Mouse (Mus musculus): ENCODE results near the gene Gm10638. TPM values are rescaled to one million over a fixed set of nuclear protein-coding genes. Genes with fewer than 3 reads are reported as not detected.

Gene Gm10638
- polyA plus RNA-seq, 1 experiment from 2014 or later = 5.9 TPM

DNA sequence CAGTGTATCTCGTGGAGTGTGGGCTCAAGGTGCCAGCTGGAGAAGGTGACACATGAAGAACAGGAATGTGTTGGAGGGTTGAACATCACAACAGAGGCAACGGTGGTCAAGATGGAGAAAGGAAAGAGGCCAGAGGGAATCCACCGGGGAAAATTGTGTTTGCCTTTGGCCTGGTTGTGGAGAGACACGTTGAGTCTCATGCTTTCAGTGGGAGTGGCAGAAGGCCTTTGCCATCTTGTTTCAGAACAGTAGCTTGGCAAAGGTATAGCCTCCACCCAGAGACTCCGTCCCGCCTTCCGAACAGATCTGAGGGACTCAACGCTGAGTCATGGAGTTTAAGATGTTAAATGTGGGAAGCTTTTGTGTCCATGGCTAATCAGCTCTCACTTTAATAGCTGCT lies 20.2 kb downstream of the Gm10638 start:
- Histone ChIP-seq H3K4me2 (no peak overlapping the region), H3K36me3 (no peaks in the 10 kb centered on the region), H3K9me3 (replicated peaks) (no peaks in the 10 kb centered on the region), H3K4me1 (0 out of 2 replicates have a peak, but pooled peaks cover 3% of the 10 kb centered on the region), H3K9ac (replicated peaks) (no peak overlapping the region), H3K27me3 (replicated peaks) (no peaks in the 10 kb centered on the region), H3K4me3 (replicated peaks) (no peak overlapping the region), H3K27ac (replicated peaks) (no peak overlapping the region)
- ATAC-seq (ENCODE audit: low FRiP score) = no peak
- 94% methylated on average over 8 of the region's 8 CpGs for WGBS

DNA sequence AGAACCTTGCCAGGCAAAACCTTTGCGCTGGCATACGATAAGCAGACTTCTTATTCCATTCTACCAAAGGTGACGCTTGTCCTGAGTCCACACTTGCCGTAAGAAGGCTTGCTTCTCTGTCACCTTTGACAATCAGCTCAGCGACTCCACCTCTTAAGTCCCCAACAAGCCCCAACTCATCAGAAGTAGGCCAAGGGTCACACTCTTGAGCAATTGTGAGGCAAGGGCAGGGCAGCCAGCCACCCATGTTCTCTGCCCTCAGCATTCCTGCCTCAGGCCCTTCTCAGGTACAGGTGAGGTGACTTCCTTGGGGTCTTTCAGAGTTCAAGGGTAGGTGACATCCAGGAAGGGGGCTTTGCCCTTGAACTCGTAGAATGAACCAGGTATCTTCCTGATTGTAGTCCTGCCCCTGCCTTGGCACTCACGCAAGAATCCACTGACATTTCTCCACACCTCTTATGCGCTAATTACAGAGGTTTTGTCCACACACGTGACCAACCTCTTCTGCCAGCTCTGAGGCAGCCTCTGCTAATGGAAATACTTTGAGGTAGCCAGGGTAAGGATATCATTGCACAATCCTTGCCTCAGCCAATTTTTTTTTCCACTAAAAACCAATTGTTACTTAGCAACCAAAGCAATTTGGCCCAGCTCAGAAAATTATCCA lies 21.2 kb downstream of the Gm10638 start:
- no peaks in the 10 kb centered on the region for H3K36me3 ChIP-seq
- H3K27me3 ChIP-seq (replicated peaks) = no peaks in the 10 kb centered on the region
- no peak overlapping the region for H3K27ac ChIP-seq (replicated peaks)
- H3K9me3 ChIP-seq (replicated peaks) = no peaks in the 10 kb centered on the region
- 88% methylated on average over 9 of the region's 9 CpGs for WGBS
- no peak overlapping the region for H3K4me3 ChIP-seq (replicated peaks)
- H3K4me1 ChIP-seq = 0 out of 2 replicates have a peak, but pooled peaks cover 3% of the 10 kb centered on the region
- no peak for ATAC-seq (ENCODE audit: low FRiP score)
- no peak overlapping the region for H3K9ac ChIP-seq (replicated peaks)
- no peak overlapping the region for H3K4me2 ChIP-seq

DNA sequence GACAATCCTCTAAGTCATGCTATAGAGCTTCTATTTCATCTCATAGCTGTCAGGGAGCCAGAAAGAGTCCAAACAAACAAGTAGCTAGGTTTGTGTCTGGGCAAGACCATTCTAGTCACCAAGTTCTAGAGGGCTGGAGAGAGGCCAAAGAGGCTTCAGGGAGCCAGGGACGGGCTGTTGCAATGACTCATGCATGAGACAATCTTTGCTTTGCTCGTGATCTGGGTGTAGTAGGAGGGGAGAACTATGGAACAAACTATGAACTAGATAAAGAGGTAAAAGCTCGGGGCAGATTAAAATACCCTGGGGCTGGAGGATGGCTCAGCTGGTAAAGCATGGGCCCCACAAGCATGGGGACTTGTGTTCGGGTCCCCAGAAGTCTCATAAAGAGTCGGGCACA lies 23.0 kb downstream of the Gm10638 start:
- Histone ChIP-seq H3K4me1 (0 out of 2 replicates have a peak, but pooled peaks cover 3% of the 10 kb centered on the region), H3K9me3 (replicated peaks) (no peaks in the 10 kb centered on the region), H3K27me3 (replicated peaks) (no peaks in the 10 kb centered on the region), H3K9ac (replicated peaks) (no peak overlapping the region), H3K27ac (replicated peaks) (no peak overlapping the region), H3K4me2 (no peak overlapping the region), H3K4me3 (replicated peaks) (no peak overlapping the region), H3K36me3 (no peaks in the 10 kb centered on the region)
- 81% methylated on average over 5 of the region's 5 CpGs for WGBS
- ATAC-seq (ENCODE audit: low FRiP score) = no peak

DNA sequence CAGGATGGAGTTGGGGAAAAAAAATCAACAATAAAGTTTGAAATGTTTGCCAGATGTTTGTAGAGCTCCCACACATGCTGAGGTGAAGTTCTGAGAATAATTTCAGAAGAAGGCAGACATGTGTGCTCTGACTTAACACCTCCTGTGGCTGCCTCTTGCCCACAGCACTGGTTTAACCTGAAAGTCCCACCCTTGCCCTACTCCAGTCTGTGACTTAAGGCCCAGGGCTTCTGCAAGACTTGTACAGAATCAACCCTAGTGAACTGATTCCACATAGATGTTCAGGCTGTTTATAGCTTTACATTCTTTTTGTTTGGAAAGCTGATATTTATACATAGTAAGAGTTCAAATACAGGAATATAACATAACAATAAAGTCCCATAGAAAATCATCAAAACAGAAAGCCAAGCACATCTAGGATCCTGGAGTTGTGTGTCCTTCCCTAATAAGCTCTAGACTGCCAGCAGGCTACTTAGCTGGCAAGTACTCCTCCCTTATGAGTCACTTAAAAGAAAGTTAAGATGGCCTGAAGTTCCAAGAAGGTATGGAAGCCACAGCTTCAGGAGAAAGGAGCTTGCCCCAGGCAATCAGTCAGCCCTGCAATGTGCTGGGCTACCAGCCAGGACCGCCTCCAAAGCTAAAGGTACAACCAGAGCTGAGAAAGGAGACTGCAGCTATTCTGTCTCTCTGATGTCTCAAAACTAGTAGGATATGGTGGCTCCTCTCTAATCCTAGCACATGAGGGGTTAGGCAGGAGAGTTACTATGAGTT lies 24.6 kb downstream of the Gm10638 start:
- Histone ChIP-seq H3K4me1 (0 out of 2 replicates have a peak, but pooled peaks cover 3% of the 10 kb centered on the region), H3K4me2 (no peak overlapping the region), H3K27me3 (replicated peaks) (no peaks in the 10 kb centered on the region), H3K27ac (replicated peaks) (no peak overlapping the region), H3K9me3 (replicated peaks) (no peaks in the 10 kb centered on the region), H3K4me3 (replicated peaks) (no peak overlapping the region), H3K36me3 (no peaks in the 10 kb centered on the region), H3K9ac (replicated peaks) (no peak overlapping the region)
- whole genome bisulfite sequencing = 86% methylated on average over 1 of the region's 1 CpGs
- no peak for ATAC-seq (ENCODE audit: low FRiP score)

DNA sequence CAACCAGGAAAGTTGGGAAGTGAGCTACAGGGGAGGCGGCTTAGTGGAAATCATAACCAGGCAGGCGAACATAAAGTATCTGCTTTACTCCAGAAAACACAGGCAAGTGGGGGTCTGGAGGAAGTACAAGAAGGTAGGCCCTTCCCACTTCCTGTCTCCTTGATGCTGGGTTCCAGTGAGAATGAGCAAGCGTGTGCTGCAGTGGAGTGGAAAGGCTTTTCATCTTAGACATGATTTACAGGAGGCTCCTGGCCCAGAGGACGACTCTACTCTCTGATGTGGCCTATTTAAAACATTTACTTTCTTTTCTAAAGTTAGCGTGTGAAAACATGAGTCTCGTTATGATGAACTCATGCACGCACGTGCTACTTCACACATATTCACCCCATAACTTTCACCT lies 33.7 kb downstream of the Gm10638 start:
- no peak overlapping the region for H3K4me2 ChIP-seq
- H3K9ac ChIP-seq (replicated peaks) = no peak overlapping the region
- no peak for ATAC-seq (ENCODE audit: low FRiP score)
- no peaks in the 10 kb centered on the region for H3K27me3 ChIP-seq (replicated peaks)
- no peaks in the 10 kb centered on the region for H3K36me3 ChIP-seq
- no peaks in the 10 kb centered on the region for H3K4me1 ChIP-seq
- no peak overlapping the region for H3K4me3 ChIP-seq (replicated peaks)
- H3K9me3 ChIP-seq (replicated peaks) = no peaks in the 10 kb centered on the region
- WGBS = 75% methylated on average over 8 of the region's 8 CpGs
- no peak overlapping the region for H3K27ac ChIP-seq (replicated peaks)

DNA sequence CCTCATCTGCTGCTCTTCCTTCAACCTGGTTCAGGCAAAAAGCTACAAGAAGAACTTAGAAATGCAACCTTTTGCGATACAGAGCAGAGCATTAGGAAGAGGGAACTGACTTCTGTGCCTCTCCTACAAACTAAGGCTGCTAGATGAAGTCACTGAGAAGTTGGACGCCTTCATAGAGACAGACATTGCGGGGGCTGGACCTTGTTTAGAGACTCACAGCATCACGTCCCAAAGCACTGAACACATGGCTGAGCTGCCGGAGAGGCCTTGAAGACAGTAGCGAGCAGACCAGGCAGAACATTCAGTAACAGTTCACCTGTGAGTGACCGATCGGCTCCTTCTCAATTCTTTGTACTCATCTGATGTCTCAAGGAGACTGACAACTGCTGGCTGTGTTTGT lies 35.6 kb downstream of the Gm10638 start:
- H3K9me3 ChIP-seq (replicated peaks) = no peaks in the 10 kb centered on the region
- no peak for ATAC-seq (ENCODE audit: low FRiP score)
- no peaks in the 10 kb centered on the region for H3K27me3 ChIP-seq (replicated peaks)
- no peak overlapping the region for H3K9ac ChIP-seq (replicated peaks)
- H3K4me1 ChIP-seq = no peaks in the 10 kb centered on the region
- H3K4me3 ChIP-seq (replicated peaks) = no peak overlapping the region
- WGBS = 96% methylated on average over 8 of the region's 8 CpGs
- H3K4me2 ChIP-seq = no peak overlapping the region
- H3K27ac ChIP-seq (replicated peaks) = no peak overlapping the region
- no peaks in the 10 kb centered on the region for H3K36me3 ChIP-seq

DNA sequence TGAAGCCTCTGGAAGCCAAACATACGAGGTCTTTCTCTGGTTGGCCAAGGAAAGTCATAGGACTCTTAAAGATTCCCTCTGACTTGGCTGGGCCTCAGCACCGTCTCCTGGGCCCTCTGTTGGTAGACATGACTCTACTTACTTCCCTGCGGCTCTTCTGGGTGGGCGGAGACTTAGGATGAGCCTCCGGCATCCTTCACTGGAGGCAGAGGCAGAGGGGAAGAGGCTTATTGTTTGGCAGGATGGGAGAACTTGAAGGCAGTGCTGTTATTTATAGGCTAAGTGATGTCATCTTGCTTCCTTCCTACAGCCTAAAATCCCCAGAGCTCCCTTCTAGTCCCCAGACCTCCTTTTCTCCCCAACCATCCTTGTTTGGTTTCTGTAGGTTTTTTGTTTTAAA lies 41.0 kb downstream of the Gm10638 start:
- 61% methylated on average over 5 of the region's 5 CpGs for WGBS

DNA sequence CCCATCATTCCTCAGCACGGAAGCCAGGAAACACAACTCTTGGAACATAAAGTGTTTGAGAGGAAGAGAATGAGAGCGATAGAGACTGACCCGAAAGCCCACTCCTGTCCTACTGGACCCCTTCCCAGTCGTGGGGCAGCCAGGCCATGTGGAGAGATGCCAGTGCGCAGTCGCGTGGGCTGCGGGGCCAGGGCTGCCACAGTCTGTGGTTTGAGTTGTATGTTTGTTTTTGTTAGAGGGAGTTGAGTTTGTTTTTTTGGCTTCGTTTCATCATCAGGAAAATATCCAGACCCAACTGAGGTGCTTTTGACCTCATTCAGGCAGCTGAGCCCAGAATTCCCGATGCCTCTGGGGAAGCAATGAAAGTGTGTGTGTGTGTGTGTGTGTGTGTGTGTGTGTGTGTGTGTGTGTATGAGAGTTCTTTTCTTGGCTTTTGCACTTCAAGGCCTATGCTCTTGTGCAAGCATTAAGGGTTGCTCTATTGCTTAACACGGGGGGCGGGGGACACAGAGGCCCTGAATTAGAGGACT lies 42.5 kb downstream of the Gm10638 start:
- Histone ChIP-seq H3K4me3 (replicated peaks) (no peak overlapping the region), H3K36me3 (no peaks in the 10 kb centered on the region), H3K27me3 (replicated peaks) (no peaks in the 10 kb centered on the region), H3K9ac (replicated peaks) (no peak overlapping the region), H3K4me1 (peaks cover 6% of the 10 kb centered on the region; the same call in 1 of the 2 replicates), H3K4me2 (no peak overlapping the region), H3K27ac (replicated peaks) (no peak overlapping the region), H3K9me3 (replicated peaks) (no peaks in the 10 kb centered on the region)
- WGBS = 76% methylated on average over 12 of the region's 12 CpGs
- no peak for ATAC-seq (ENCODE audit: low FRiP score)

More for the DNA sequence above, 41.0 kb downstream of the Gm10638 start:
- ATAC-seq (ENCODE audit: low FRiP score) = no peak
- peaks cover 6% of the 10 kb centered on the region; the same call in 1 of the 2 replicates for H3K4me1 ChIP-seq
- no peak overlapping the region for H3K9ac ChIP-seq (replicated peaks)
- H3K36me3 ChIP-seq = no peaks in the 10 kb centered on the region
- H3K4me2 ChIP-seq = no peak overlapping the region
- no peaks in the 10 kb centered on the region for H3K9me3 ChIP-seq (replicated peaks)
- H3K4me3 ChIP-seq (replicated peaks) = no peak overlapping the region
- H3K27ac ChIP-seq (replicated peaks) = no peak overlapping the region
- H3K27me3 ChIP-seq (replicated peaks) = no peaks in the 10 kb centered on the region

DNA sequence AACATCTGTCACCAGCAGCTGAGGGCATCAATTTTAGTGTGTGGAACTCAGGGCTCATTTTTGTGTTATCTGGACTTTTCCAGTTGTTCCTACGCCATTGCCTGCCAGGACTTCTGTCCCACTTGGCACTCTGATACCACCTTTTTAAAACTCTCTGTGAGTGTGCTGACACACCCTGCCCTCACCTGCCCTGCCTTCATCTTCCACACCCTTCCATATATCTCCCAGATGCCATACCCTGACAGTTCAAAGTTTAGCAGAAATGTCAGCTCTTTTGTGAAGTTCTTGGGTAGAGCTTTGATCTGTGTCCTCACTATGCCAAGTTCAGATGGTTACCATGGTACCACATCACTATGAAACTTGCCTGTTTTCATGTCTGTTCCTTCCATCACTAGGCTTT lies 44.1 kb downstream of the Gm10638 start:
- no peak for ATAC-seq (ENCODE audit: low FRiP score)
- H3K4me3 ChIP-seq (replicated peaks) = no peak overlapping the region

DNA sequence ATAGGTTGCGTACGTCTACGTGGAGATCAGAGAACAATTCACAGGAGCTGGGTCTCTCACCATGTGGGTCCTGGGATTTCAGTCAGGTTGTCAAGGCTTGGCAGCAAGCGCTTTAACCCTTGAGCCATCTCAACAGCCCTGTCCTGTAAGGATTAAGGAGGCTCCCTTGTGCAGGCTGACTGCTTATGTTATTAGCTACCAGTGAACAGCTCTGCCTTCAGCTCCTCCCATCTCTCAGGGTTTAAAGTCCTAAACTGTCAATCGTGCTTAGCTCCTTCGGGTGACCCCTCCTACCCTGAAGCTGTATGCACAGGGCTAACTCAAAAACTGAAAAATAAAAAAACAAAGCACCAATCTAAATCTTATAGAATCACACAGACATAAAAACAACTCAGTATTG lies 46.0 kb downstream of the Gm10638 start:
- no peaks in the 10 kb centered on the region for H3K27me3 ChIP-seq (replicated peaks)
- H3K4me3 ChIP-seq (replicated peaks) = no peak overlapping the region
- H3K27ac ChIP-seq (replicated peaks) = no peak overlapping the region
- ATAC-seq (ENCODE audit: low FRiP score) = no peak
- no peaks in the 10 kb centered on the region for H3K9me3 ChIP-seq (replicated peaks)
- H3K36me3 ChIP-seq = no peaks in the 10 kb centered on the region
- H3K4me1 ChIP-seq = peaks cover 6% of the 10 kb centered on the region; the same call in 1 of the 2 replicates
- no peak overlapping the region for H3K9ac ChIP-seq (replicated peaks)
- H3K4me2 ChIP-seq = no peak overlapping the region
- WGBS = 91% methylated on average over 6 of the region's 6 CpGs

More for the DNA sequence above, 44.1 kb downstream of the Gm10638 start:
- Histone ChIP-seq H3K9me3 (replicated peaks) (no peaks in the 10 kb centered on the region), H3K27ac (replicated peaks) (no peak overlapping the region), H3K9ac (replicated peaks) (no peak overlapping the region), H3K4me1 (peaks cover 6% of the 10 kb centered on the region; the same call in 1 of the 2 replicates), H3K36me3 (no peaks in the 10 kb centered on the region), H3K27me3 (replicated peaks) (no peaks in the 10 kb centered on the region), H3K4me2 (no peak overlapping the region)
- 88% methylated on average over 1 of the region's 1 CpGs for WGBS

DNA sequence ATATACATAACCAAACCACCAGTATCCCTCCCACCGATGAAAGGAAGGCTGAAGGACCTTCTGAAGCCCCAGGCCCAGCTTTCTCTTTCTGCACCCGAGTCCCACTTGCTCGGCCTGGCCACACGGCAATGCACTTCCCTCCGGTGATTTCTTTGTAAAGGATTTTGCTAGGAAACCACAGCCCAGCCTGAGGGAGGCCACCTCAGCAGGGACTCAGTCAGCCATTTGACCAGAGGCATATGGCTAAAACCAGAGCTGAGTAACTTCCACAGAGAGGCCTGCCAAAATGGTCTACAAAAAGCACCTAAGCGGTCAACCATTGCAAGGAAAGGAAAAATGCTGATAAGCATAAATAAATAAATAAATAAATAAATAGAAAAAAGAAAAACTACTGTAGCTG lies 49.2 kb downstream of the Gm10638 start:
- Histone ChIP-seq H3K4me2 (no peak overlapping the region), H3K9ac (replicated peaks) (no peak overlapping the region), H3K4me1 (peaks cover 6% of the 10 kb centered on the region; the same call in 1 of the 2 replicates), H3K36me3 (no peaks in the 10 kb centered on the region), H3K27me3 (replicated peaks) (no peaks in the 10 kb centered on the region), H3K4me3 (replicated peaks) (no peak overlapping the region), H3K27ac (replicated peaks) (no peak overlapping the region), H3K9me3 (replicated peaks) (no peaks in the 10 kb centered on the region)
- WGBS = 42% methylated on average over 6 of the region's 6 CpGs
- no peak for ATAC-seq (ENCODE audit: low FRiP score)
